Mouse (Mus musculus) adrenal gland, adult 8-10 months (tissue): Measurements from ENCODE around the gene Tln1. TPM values are rescaled to one million over a fixed set of nuclear protein-coding genes. Genes with fewer than 3 reads are reported as not detected.
"Not testable (repeated sequence)": the region's sequence is repeated elsewhere in the genome, so short reads cannot be mapped to it uniquely, and the experiment has no call there.

Source experiments
- DNase-seq: peaks from one replicate; pipeline ENCODE4 v3.0.0; 2022
- total RNA-seq, 4 experiments: library from RNA; stranded (reverse); gene quantifications; 2 replicates each; pipeline ENCODE4 v1.2.4; 2022

The Tln1 gene
- total RNA-seq, 4 experiments from 2014 or later = 249 to 319 (median 289) TPM

- DNase-seq = no peak
Observed at GRCm38 (mm10) chr4:43504269-43504668, 58.2 kb downstream of the Tln1 start.

GRCm38 (mm10) chr4:43503506-43503905, 59.0 kb downstream of the Tln1 start:
- no peak for DNase-seq

GRCm38 (mm10) chr4:43503041-43503440, 59.5 kb downstream of the Tln1 start:
- DNase-seq = no peak

DNA sequence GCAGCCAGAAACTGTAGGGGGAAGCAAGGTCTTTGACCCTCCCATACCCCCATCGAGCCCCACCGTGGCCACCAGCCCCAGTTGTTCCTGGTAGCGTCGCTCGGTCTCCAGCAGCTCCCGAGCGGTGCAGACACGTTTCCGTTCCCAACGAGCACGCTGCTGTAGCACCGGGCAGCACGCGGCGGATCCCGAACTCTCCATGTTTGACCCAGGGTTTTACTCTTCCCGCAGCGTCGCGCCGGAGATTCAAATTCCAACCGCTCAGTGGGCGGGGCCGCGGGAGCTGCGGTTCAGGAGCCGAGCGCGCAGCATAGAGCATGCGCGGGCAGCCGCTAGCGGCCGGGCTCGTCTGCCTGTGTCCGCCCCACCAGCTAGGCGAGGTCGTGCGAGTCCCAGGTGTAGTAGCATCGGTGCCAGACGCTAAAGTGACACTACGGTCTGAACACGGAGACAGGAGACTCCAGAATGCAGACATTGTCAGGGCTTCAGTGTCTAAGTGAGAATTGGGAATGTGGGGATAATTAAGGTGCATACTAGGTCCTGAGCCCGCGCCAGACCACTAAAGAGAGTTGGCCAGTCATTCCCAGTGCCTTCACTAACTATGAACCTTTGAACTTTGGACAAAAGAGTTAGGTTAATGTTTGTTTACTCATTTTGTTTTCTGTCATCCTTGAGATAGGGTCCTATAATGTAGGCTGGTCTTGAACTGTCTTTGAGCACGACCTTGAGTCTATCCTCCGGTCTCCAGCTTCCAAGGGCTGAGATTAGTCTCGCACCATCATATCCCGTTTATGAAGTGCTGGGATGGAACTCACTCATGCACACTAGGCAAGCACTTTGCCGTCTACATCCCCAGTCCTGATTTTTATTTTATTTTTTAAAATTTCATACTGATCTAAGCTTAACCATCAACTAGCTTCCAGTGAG, 62.8 kb downstream of the Tln1 start, which contains the start of gene Arhgef39:
Gene Arhgef39, minus strand, starts transcription at position 289 of the 927 bp plus-strand sequence.
- peak; percentile 72 for DNase-seq

DNA sequence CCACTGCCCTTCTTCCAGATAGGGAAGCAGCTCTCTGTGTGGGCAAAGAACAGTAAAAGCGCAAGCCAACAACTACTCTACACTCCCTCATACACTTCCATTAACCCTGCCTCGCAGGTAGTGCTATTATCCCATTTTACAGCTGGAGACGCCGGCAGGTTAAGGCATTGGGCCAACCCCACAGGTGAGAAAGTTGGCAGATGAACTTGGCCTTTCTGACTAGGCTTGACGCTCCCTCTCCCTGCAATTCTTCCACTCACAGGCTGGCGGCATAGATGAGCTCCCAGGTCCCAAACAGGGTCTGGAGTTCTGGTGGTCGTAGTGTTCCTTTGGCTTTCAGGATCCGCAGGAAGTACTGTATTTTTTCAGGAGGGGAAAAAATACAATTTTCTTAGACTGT, 63.5 kb downstream of the Tln1 start:
- DNase-seq = no peak

GRCm38 (mm10) chr4:43497946-43498345, 64.5 kb downstream of the Tln1 start:
- no peak for DNase-seq

DNA sequence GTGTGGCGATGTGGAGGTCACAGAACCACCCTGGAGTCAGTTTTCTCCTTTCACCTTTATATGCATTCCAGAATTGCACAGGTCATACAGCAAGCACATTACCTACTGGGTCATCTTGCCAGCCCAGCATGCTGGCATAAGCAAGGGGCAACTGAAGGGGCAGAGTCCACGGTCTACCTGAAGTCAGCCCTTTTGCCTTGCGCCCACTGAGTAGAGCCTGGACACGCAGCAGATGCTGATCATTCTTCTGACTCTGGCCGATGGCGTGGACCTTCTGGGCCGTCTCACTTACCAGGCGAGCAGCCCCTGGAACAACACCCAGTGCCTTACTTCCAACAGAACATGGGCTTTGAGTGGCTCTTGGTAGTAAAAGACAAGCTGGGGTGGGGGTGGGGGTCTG, 65.1 kb downstream of the Tln1 start:
- no peak for DNase-seq

- no peak for DNase-seq
Observed at GRCm38 (mm10) chr4:43496587-43496986, 65.9 kb downstream of the Tln1 start.

GRCm38 (mm10) chr4:43493846-43494240, 68.6 kb downstream of the Tln1 start:
- DNase-seq = no peak

- DNase-seq = peak; percentile 93
Observed at GRCm38 (mm10) chr4:43493186-43493845, 69.2 kb downstream of the Tln1 start.

GRCm38 (mm10) chr4:43492821-43493185, 69.7 kb downstream of the Tln1 start, which contains the start of gene Ccdc107:
TSS of gene Ccdc107 (plus strand) at chr4:43492900.
- DNase-seq = peak; percentile 97

- no peak for DNase-seq
Observed at GRCm38 (mm10) chr4:43492101-43492820, 70.2 kb downstream of the Tln1 start.

DNA sequence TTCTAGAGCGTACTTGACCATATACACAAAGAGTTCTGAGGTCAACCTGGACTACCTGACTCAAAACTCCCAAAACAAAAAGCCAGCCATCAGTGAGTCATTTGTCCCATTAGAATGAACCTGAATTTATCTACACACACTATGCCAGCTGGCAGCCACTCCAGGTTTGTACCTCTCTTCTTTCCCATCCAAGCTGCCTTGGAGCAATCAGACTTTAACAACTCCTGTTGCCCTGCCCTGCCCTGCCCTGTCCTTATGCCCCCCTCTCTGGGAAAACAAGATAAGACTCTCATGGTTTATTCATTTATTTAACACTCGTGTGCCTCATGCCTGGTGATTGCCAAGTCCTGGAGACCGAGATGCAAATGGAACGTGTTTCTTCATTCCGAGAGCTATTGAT, 71.7 kb downstream of the Tln1 start:
- no peak for DNase-seq

DNA sequence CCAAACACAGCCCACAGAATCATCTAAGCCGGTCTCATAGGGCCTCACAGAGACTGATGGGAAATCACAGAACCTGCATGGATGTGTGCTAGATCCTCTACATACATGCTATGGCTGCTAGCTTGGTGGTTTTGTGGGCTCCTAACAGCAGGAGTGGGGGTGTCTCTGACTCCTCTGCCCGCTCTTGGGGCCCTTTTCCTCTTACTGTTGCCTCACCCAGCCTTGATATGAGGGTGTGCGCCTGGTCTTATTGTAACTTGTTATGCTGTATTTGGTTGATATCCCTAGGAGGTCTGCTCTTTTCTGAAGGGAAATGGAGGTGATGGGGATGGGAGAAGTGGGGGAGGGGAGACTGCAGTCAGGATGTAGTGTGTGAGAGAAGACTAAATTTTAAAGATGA, 72.9 kb downstream of the Tln1 start:
- DNase-seq = no peak

- not testable (repeated sequence) for DNase-seq
Observed at GRCm38 (mm10) chr4:43485666-43486065, 76.8 kb downstream of the Tln1 start.

GRCm38 (mm10) chr4:43483535-43484091, 78.9 kb downstream of the Tln1 start, which contains the start of gene Sit1:
TSS of gene Sit1 (minus strand) at chr4:43483734.
- DNase-seq = no peak

DNA sequence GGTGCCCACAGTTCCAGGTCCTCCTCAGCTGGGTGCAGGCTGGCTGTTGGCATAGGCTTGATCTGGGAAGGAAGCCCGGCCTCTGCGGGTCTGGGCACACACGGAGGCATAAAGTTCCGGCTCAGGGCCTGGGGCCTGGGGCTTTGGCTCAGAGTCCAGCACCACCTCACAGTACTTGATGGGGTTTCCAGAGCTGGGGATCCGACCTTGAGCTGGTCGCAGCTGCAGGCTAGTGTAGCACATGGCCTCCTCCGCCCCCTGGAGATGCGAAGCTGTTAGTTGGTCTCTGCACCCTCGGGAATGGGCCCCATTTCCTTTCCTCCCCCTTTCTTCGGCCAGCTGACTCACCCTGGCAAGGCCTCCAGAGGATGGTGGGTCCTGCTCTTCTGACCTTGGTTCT, 79.9 kb downstream of the Tln1 start:
- no peak for DNase-seq

DNA sequence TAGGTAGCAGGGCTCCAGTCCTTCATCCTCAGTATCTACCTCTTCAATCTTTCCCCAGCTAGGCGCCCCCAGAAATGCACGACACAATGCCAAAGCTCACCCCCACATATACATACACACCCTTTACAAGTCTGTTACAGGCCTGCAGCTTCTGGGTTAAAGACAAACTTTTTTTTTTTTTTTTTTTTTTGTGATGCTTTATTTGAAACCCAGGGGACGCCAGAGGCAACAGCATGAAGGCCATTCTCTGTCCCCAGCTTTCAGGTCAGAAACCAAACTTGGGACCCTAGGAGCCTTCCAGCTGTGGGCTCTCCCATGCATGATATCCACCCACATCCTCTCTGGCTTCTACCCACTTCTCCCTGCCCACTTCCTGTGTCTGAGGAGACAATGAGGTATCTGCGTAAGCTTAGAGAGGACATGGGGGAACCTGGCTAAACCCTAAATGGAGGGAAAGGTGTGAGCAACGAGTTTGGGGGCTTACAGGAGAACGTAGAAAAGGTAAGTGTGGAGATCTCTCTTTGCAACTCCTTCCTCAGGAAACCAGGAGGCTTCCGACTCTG, 80.5 kb downstream of the Tln1 start:
- DNase-seq = no peak
